Mouse (Mus musculus) midbrain, embryonic 12.5 days (tissue): ENCODE measurements around the gene Zfhx3. TPM values are rescaled to one million over a fixed set of nuclear protein-coding genes. Genes with fewer than 3 reads are reported as not detected.

ENCODE experiments used
- ATAC-seq: fragments of 200-750 bp; cut with Nextera tagmentation; 2 replicates; pipeline ENCODE4 v1.8.0; 2017; ENCODE audit warnings: low read depth, moderate TSS enrichment, moderate library complexity; ENCODE audit not compliant: low FRiP score
- H3K27ac ChIP-seq: fragments of 300-500 bp; sonication (generic); replicated peaks from 2 replicates; pipeline ENCODE4 v1.5.1; 2016; ENCODE audit warnings: mild to moderate bottlenecking
- H3K27me3 ChIP-seq: fragments of 300-500 bp; sonication (generic); 2 replicates; pipeline ENCODE4 v1.6.1; 2016; ENCODE audit warnings: mild to moderate bottlenecking
- H3K36me3 ChIP-seq: fragments of 300-500 bp; sonication (generic); 2 replicates; pipeline ENCODE4 v1.6.1; 2016
- H3K4me1 ChIP-seq: fragments of 300-500 bp; sonication (generic); 2 replicates; pipeline ENCODE4 v1.6.1; 2016
- H3K4me2 ChIP-seq: fragments of 300-500 bp; sonication (generic); replicated peaks from 2 replicates; pipeline ENCODE4 v1.6.1; 2016; ENCODE audit warnings: mild to moderate bottlenecking, moderate library complexity
- H3K4me3 ChIP-seq: fragments of 300-500 bp; sonication (generic); 2 replicates; pipeline ENCODE4 v1.5.1; 2016; ENCODE audit warnings: mild to moderate bottlenecking
- H3K9ac ChIP-seq: fragments of 300-500 bp; sonication (generic); replicated peaks from 2 replicates; pipeline ENCODE4 v1.6.1; 2016; ENCODE audit warnings: mild to moderate bottlenecking, moderate library complexity
- H3K9me3 ChIP-seq: fragments of 300-500 bp; sonication (generic); 2 replicates; pipeline ENCODE4 v1.6.1; 2016; ENCODE audit warnings: mild to moderate bottlenecking
- WGBS: fragments of 180-500 bp; shearing (Covaris S2); methylation state at CpG from one replicate; pipeline ENCODE4 v1.1.7; 2016; 5-methylcytosine and 5-hydroxymethylcytosine counted together
- polyA plus RNA-seq: library from polyadenylated mRNA; unstranded; fragments of >200 nt; fragmentation: Nextera tagmentation; extraction: Ambion mirVana; gene quantifications from 2 replicates; pipeline ENCODE4 v1.2.1, GENCODE M21; 2016

Gene Zfhx3
- polyA plus RNA-seq, 1 experiment from 2014 or later, result 48.9 TPM

DNA sequence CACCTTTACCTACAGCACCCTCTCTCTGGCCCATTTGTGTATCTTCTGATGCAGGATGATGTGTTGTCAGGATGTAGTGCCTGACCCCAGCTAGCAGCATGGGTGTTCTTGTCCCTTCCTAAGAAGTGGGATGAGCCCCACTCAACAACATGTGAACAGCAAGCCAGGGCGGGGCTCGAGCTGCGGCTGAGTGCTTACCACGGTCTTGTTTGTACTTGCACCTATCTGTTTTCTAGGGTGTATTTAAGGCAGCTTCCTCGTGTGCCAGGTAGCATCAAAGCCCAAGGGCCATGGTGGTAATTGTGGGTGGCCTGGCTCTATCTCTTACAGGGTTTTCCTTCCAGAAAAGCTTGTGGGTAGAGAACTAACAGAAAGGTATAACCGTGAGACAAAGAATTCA, 937.7 kb downstream of the Zfhx3 start:
- Histone ChIP-seq H3K9me3 (no peaks in the 10 kb centered on the region), H3K36me3 (peaks cover 8% of the 10 kb centered on the region; the same call in 1 of the 2 replicates), H3K27me3 (no peaks in the 10 kb centered on the region), H3K4me1 (peaks cover 18% of the 10 kb centered on the region), H3K9ac (no peak overlapping the region), H3K4me2 (no peak overlapping the region), H3K4me3 (no peak overlapping the region), H3K27ac (no peak overlapping the region)
- WGBS, result 93% methylated on average over 6 of the region's 6 CpGs
- no peak for ATAC-seq

DNA sequence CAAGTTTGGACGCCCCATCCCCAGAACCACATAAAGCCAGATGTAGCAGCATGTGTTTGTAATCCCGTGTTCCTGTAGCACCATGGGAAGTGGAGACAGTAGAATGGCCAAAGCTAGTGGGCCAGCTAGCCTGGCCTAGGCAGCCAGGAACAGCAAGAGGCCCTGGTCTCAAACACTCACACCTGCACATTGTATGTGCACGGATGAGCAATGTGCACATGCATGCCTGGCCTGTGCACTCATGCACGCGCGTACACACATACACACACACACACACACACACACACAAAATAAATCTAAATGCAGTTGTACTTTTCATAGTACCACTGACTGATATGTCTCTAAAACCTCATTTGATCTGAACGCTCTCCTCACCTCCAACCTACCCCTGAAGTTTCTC, 938.9 kb downstream of the Zfhx3 start:
- WGBS, result 94% methylated on average over 7 of the region's 7 CpGs

DNA sequence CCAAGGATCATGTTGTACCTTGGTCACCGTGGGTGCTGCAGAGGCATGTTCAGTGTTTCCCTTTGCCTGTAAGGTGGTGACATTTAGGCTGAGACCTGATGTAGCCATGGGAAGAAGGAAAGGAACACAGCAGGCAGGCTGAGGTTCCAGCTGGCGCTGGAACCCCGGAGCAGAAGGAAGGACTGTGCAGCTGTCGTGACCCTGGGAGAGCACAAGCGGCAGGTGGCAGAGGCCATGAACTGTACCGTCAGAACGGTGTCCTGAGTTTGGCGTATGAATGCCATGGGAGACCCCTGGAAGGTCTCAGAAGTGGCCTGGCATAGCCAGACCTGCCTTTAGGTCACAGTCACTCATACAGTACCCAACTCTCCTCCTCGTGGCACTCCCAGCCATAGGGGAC, 939.6 kb downstream of the Zfhx3 start:
- WGBS, result 83% methylated on average over 9 of the region's 9 CpGs

More for the DNA sequence above, 938.9 kb downstream of the Zfhx3 start:
- peaks cover 28% of the 10 kb centered on the region for H3K4me1 ChIP-seq
- H3K9ac ChIP-seq, result no peak overlapping the region
- H3K4me2 ChIP-seq, result no peak overlapping the region
- no peak for ATAC-seq
- 0 out of 2 replicates have a peak overlapping the region, but pooled peaks have one; percentile 30 for H3K27ac ChIP-seq
- no peak overlapping the region for H3K4me3 ChIP-seq
- no peaks in the 10 kb centered on the region for H3K9me3 ChIP-seq
- no peaks in the 10 kb centered on the region for H3K27me3 ChIP-seq
- peaks cover 8% of the 10 kb centered on the region; the same call in 1 of the 2 replicates for H3K36me3 ChIP-seq

DNA sequence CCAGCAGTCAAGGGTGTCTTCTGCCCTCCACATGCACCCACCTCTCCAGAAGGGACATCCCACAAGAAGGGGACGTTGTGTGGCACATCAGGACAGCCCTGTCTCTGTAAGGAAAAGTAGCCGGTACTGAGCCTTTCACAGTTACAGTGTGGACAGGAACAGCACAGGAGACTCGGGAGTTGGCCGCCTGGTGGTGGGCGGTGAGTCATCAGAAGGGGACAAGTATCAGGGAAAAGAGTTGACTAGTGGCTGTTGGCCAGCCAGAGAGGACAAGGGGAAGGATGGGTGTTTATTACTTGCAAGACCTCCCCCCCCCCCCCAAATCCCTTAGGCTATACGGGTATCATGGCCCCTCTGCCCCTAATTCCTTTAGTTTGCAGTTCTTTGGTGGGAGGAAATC, 940.9 kb downstream of the Zfhx3 start:
- Histone ChIP-seq H3K9me3 (no peaks in the 10 kb centered on the region), H3K9ac (no peak overlapping the region), H3K4me1 (peaks cover 47% of the 10 kb centered on the region), H3K4me3 (no peak overlapping the region), H3K27me3 (peaks cover 7% of the 10 kb centered on the region), H3K27ac (no peak overlapping the region), H3K4me2 (no peak overlapping the region), H3K36me3 (peaks cover 8% of the 10 kb centered on the region; the same call in 1 of the 2 replicates)
- 89% methylated on average over 6 of the region's 6 CpGs for WGBS
- ATAC-seq, result no peak

More for the DNA sequence above, 939.6 kb downstream of the Zfhx3 start:
- Histone ChIP-seq H3K4me3 (no peak overlapping the region), H3K36me3 (peaks cover 8% of the 10 kb centered on the region; the same call in 1 of the 2 replicates), H3K9me3 (no peaks in the 10 kb centered on the region), H3K4me1 (peaks cover 35% of the 10 kb centered on the region), H3K27me3 (no peaks in the 10 kb centered on the region), H3K27ac (no peak overlapping the region), H3K9ac (no peak overlapping the region), H3K4me2 (no peak overlapping the region)
- no peak for ATAC-seq

DNA sequence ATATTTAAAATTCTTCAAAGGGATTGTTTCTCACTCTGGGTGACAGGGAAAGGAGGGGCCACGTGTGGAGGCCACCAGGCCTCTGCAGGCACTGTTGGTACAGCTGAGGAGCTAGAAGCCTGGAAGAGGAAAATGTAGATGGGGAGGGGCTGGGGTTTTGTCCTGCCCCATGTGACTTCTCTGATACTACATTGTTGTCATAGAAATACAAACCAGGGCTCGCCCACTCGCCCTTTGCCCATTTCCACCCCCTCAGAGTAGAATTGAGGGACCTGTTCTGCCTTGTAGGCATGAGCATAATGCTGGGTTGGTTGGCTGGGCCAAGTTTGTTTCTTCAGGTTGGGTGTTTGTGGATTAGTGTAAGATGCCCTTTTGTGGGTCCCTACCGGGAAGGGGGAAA, 942.5 kb downstream of the Zfhx3 start:
- WGBS, result 53% methylated on average over 4 of the region's 4 CpGs
- Histone ChIP-seq H3K4me2 (no peak overlapping the region), H3K9ac (no peak overlapping the region), H3K9me3 (no peaks in the 10 kb centered on the region), H3K4me1 (peaks cover 63% of the 10 kb centered on the region), H3K27ac (peak overlapping the region; percentile 72), H3K4me3 (no peak overlapping the region), H3K27me3 (peaks cover 7% of the 10 kb centered on the region), H3K36me3 (peaks cover 4% of the 10 kb centered on the region; the same call in 1 of the 2 replicates)
- ATAC-seq, result no peak

DNA sequence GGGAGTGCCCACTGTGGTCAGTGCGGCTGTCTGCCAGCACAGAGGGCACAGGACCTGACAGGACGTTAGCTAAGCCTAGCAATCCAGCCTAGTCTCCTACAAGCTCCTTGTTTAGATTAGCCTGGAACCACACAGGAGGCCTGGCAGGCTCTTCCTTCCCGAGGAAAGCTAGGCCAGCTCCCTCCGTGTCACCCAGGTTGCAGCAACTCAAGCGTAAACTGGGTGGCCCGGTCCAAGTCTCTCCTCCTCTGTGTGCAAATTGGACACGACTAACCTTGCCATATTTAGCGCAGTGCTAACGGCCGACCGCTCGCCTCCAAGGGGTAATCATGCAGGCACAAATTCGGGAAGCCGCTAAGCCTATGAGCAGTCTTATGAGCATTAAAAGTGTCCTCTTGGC, 943.0 kb downstream of the Zfhx3 start:
- H3K9ac ChIP-seq, result 0 out of 2 replicates have a peak overlapping the region, but pooled peaks have one; percentile 7
- no peak overlapping the region for H3K4me3 ChIP-seq
- H3K4me1 ChIP-seq, result peaks cover 64% of the 10 kb centered on the region
- whole genome bisulfite sequencing, result 55% methylated on average over 14 of the region's 14 CpGs
- peaks cover 7% of the 10 kb centered on the region for H3K27me3 ChIP-seq
- H3K9me3 ChIP-seq, result no peaks in the 10 kb centered on the region
- no peak overlapping the region for H3K4me2 ChIP-seq
- H3K27ac ChIP-seq, result peak overlapping the region; percentile 72
- H3K36me3 ChIP-seq, result peaks cover 4% of the 10 kb centered on the region; the same call in 1 of the 2 replicates
- ATAC-seq, result no peak

DNA sequence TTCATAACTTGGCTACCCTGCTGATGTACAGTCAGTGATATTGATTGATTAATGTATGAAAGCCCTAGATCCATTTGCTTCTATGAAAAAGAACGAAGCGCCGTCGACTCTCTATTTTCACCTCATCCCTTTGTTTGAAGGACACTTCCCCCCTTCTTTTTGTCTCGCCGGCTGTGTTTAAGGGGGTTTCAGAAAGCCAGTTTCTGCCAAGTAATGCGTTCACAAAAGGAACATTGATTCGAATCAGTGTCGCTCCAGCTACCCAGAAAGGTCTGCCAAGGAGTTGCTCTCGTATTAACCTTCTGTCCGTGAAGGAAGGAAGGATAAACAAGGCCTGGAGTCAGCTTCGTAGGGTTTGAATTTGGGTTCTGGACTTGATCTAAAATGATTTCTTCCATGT, 943.4 kb downstream of the Zfhx3 start:
- peak overlapping the region; percentile 72 for H3K27ac ChIP-seq
- H3K9ac ChIP-seq, result 0 out of 2 replicates have a peak overlapping the region, but pooled peaks have one; percentile 7
- WGBS, result 48% methylated on average over 12 of the region's 12 CpGs

DNA sequence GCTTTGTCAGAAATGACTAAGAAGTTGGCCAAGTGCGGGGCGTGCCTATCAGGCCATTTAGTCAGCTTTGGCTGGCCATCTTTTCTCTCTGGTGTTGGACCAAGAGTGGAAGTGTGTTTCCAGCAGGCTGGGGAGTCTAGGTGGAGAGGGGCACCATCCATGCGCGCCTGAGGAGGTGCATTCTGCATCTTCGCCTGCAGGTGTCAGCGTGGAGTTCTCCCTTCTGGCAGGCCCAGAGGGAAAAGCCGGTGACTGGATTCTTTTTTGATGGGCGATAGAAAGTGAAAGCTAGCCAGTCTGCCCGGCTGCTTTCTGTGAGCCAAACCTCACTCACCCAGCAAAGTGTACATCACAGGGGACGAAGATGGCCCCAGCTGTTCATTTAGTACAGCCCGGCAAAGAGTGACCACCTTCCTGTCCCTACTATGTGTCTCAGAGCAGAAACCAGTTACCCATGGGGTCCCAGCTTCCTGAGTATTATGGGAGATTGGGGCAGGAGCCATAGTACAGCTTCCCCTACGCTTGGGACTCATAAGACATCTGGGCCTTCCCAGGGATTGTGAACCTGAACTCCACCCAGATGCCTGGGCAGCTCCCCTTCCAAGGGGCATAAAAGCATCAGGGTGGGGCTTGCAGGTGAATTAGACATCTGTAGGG, 944.3 kb downstream of the Zfhx3 start:
- H3K27me3 ChIP-seq, result peaks cover 7% of the 10 kb centered on the region
- peak; percentile 45; the same call in 1 of the 2 replicates for ATAC-seq
- H3K4me1 ChIP-seq, result peaks cover 67% of the 10 kb centered on the region
- H3K36me3 ChIP-seq, result peaks cover 4% of the 10 kb centered on the region; the same call in 1 of the 2 replicates
- peak overlapping the region; percentile 33 for H3K4me2 ChIP-seq
- 20% methylated on average over 12 of the region's 12 CpGs for WGBS
- 0 out of 2 replicates have a peak overlapping the region, but pooled peaks have one; percentile 46 for H3K27ac ChIP-seq
- H3K9ac ChIP-seq, result no peak overlapping the region
- no peak overlapping the region for H3K4me3 ChIP-seq
- H3K9me3 ChIP-seq, result no peaks in the 10 kb centered on the region

More for the DNA sequence above, 943.4 kb downstream of the Zfhx3 start:
- Histone ChIP-seq H3K27me3 (peaks cover 7% of the 10 kb centered on the region), H3K4me1 (peaks cover 67% of the 10 kb centered on the region), H3K4me2 (no peak overlapping the region), H3K9me3 (no peaks in the 10 kb centered on the region), H3K36me3 (peaks cover 4% of the 10 kb centered on the region; the same call in 1 of the 2 replicates), H3K4me3 (no peak overlapping the region)
- ATAC-seq, result no peak

DNA sequence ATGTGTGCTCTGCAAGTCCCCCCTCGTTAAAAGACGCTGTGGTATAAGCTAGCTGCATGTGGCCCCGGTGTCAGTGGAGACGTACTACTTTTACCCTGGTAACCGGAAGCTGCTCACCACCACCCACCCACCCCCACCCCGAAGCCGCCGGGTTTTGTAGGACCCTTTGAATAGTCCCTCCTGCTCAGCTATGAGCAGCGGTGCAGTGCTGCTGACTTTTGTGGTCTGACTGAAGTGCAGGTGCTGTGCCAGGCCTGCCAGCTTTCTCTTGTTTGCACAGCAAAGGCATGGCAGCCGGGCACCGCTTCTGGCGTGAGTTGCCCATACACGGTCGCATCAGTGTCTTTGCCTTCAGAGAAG, 944.8 kb downstream of the Zfhx3 start:
- peaks cover 7% of the 10 kb centered on the region for H3K27me3 ChIP-seq
- no peak overlapping the region for H3K9ac ChIP-seq
- peaks cover 2% of the 10 kb centered on the region; the same call in 1 of the 2 replicates for H3K36me3 ChIP-seq
- no peak overlapping the region for H3K4me3 ChIP-seq
- H3K27ac ChIP-seq, result 0 out of 2 replicates have a peak overlapping the region, but pooled peaks have one; percentile 46
- ATAC-seq, result 0 out of 2 replicates have a peak, but pooled peaks have one; percentile 7
- H3K4me1 ChIP-seq, result peaks cover 62% of the 10 kb centered on the region
- H3K4me2 ChIP-seq, result no peak overlapping the region
- 78% methylated on average over 14 of the region's 14 CpGs for WGBS
- no peaks in the 10 kb centered on the region for H3K9me3 ChIP-seq

DNA sequence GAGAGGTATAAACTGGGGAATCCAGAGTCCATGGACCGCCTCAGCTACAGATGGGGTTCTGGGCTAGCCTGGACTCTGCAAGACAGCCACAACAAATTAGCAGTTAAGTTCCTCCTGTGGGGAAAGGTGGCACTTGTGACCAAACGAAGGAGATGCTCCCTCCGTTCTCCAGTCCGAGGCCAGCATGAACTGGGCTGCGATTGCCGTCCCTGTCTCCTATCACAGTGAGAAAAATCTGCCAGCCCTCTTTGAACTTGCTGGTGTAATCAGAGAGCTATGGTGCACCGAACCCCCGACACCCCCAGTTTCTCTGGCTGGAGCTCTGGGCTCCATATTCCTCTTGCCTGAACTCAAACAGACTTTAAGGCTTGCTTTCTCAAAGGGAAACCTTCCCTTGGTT, 945.4 kb downstream of the Zfhx3 start:
- Histone ChIP-seq H3K4me2 (no peak overlapping the region), H3K4me1 (peaks cover 57% of the 10 kb centered on the region), H3K9me3 (no peaks in the 10 kb centered on the region), H3K9ac (no peak overlapping the region), H3K27ac (peak overlapping the region; percentile 66), H3K4me3 (no peak overlapping the region), H3K27me3 (peaks cover 7% of the 10 kb centered on the region), H3K36me3 (no peaks in the 10 kb centered on the region)
- WGBS, result 88% methylated on average over 8 of the region's 8 CpGs
- no peak for ATAC-seq

DNA sequence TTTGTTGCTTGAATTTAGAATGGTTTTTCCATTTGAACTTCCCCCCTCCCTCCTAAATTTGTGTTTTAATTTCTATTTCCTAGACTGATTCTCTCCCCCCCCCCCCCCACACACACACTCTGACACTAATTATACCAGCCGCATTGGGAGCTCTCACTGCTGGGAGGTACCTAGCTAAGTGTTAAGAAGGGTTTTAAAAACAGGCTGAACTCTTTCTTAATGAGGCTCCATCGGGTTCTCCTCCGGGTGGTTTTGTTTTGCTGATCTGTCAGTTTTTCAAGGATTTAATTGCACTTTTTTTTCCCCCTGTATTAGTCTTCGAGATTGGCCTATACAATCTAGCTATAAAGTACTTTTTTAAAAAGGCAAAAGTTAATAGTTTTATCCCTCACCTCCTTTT, 946.5 kb downstream of the Zfhx3 start:
- peak overlapping the region; percentile 66 for H3K27ac ChIP-seq
- H3K9me3 ChIP-seq, result no peaks in the 10 kb centered on the region
- no peak overlapping the region for H3K4me2 ChIP-seq
- no peak for ATAC-seq
- no peaks in the 10 kb centered on the region for H3K36me3 ChIP-seq
- H3K4me1 ChIP-seq, result peaks cover 57% of the 10 kb centered on the region
- 25% methylated on average over 4 of the region's 4 CpGs for WGBS
- H3K4me3 ChIP-seq, result no peak overlapping the region
- H3K27me3 ChIP-seq, result peaks cover 7% of the 10 kb centered on the region
- H3K9ac ChIP-seq, result no peak overlapping the region

DNA sequence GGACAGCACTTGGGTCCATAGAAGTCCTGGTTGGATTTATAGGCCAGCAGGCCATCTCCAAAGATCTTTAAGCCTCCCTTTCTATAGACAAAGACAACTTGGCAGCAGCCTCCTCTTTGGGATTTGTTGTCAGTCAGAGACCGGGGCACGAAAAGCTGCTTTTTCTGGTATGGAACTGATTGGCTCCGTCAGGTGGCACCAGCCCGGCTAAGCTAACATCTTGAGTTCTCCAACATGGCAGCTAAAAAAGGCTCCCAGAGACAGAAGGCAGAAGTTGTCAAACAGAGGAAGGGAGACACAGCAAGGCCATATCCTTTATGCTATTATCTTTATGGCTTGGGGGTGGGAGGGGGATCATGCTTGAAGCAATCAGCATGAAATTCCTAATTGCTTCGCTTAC, 947.0 kb downstream of the Zfhx3 start:
- Histone ChIP-seq H3K27ac (peak overlapping the region; percentile 26; the same call in 1 of the 2 replicates), H3K9ac (no peak overlapping the region), H3K36me3 (no peaks in the 10 kb centered on the region), H3K27me3 (peaks cover 7% of the 10 kb centered on the region), H3K4me2 (no peak overlapping the region), H3K4me3 (no peak overlapping the region), H3K9me3 (no peaks in the 10 kb centered on the region), H3K4me1 (peaks cover 56% of the 10 kb centered on the region)
- ATAC-seq, result no peak
- WGBS, result 31% methylated on average over 5 of the region's 5 CpGs
